Mouse (Mus musculus) lung, embryonic 16.5 days (tissue): Measurements from ENCODE around the gene Fam118a. TPM values are rescaled to one million over a fixed set of nuclear protein-coding genes. Genes with fewer than 3 reads are reported as not detected.

Source experiments
- polyA plus RNA-seq: library from polyadenylated mRNA; unstranded; fragments of >200 nt; fragmentation: Nextera tagmentation; extraction: Ambion mirVana; gene quantifications from 2 replicates; pipeline ENCODE4 v1.2.1, GENCODE M21; 2015

The Fam118a gene
- polyA plus RNA-seq, 1 experiment from 2014 or later, result 31.9 TPM

Other genes starting within 250 kb of the Fam118a start
- 0.11 and 0.55 TPM in 2 replicates for gene Phf21b, start 172.9 kb upstream of the Fam118a start, polyA plus RNA-seq
- 0.40 and 0.50 TPM in 2 replicates for gene Gm29666, start 108.9 kb upstream of the Fam118a start, polyA plus RNA-seq
- gene Nup50, start 105.5 kb upstream of the Fam118a start, polyA plus RNA-seq, result 32.7 and 37.9 TPM in 2 replicates
- 5.0 and 5.6 TPM in 2 replicates for gene 5031439G07Rik, start 40.4 kb upstream of the Fam118a start, polyA plus RNA-seq
- gene Upk3a, start 11.8 kb upstream of the Fam118a start, polyA plus RNA-seq, result 13.3 and 18.3 TPM in 2 replicates
- 0.10 and 0.16 TPM in 2 replicates for gene Smc1b, start 103.0 kb downstream of the Fam118a start, polyA plus RNA-seq
- gene Ribc2, start 103.1 kb downstream of the Fam118a start, polyA plus RNA-seq, result 0.77 and 1.4 TPM in 2 replicates
- gene Fbln1, start 177.0 kb downstream of the Fam118a start, polyA plus RNA-seq, result 214 and 237 TPM in 2 replicates